Comparison of ENCODE assay signal across 20 mouse cellular contexts in the genomic region with DNA sequence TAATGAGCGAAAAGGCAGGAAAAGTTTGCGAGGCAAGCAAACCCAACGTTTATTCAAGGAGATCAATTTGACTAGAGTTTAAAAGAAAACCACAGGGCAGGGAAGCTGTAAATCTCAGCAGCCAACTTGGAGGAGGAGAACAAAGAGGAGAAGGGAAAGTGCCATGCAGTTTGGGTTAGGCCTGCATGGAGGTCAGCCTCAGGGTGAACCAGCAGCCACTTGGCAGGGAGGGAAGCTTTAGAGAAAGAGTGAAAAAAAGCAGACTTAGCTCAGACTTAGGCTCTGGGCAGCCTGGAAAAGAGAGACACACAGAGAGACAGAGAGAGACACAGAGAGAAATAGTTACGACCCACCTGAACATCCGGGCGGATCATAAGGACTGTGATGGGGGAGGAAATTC. TPM values are rescaled to one million over a fixed set of nuclear protein-coding genes. Genes with fewer than 3 reads are reported as not detected.
A peak's percentile ranks its signal among the peaks of the same experiment; 100 is the strongest.
DNase-seq lines count a peak whose midpoint lies in the region; ATAC-seq and TF ChIP-seq lines count a peak whose summit lies in the region.
"Had no signal": no experiment of that assay in that cellular context is flagged by ENCODE, and none has a peak within 500 bp of the region (broad histone marks: within the 10 kb centered on the region; RNA-seq: fewer than 3 reads in every experiment).

No protein-coding gene starts in this region.

- no peaks in the 10 kb centered on the region for H3K9me3 ChIP-seq in forebrain, embryonic 13.5 days (replicated peaks)
- no peaks in the 10 kb centered on the region for H3K9me3 ChIP-seq in forebrain, embryonic 11.5 days (ENCODE audit: control insufficient read depth, low read length)
- no peaks in the 10 kb centered on the region for H3K9me3 ChIP-seq in intestine, embryonic 14.5 days (ENCODE audit: control insufficient read depth, low read length)
- no peaks in the 10 kb centered on the region for H3K9me3 ChIP-seq in stomach, embryonic 15.5 days
- H3K9me3 ChIP-seq: G1E; hindbrain, embryonic 10.5 days; limb, embryonic 13.5 days; midbrain, embryonic 15.5 days had no signal

- H3K4me2 ChIP-seq in forebrain, embryonic 13.5 days, result no peak overlapping the region
- H3K4me2 ChIP-seq in forebrain, embryonic 11.5 days (ENCODE audit: low read depth, low read length, severe bottlenecking), result no peak overlapping the region
- peak overlapping the region; percentile 6; the same call in 1 of the 2 replicates for H3K4me2 ChIP-seq in intestine, embryonic 14.5 days (ENCODE audit: low read length)
- H3K4me2 ChIP-seq in stomach, embryonic 15.5 days, result 0 out of 2 replicates have a peak overlapping the region, but pooled peaks have one; percentile 13
- H3K4me2 ChIP-seq: limb, embryonic 13.5 days; midbrain, embryonic 15.5 days had no signal

- no peaks in the 10 kb centered on the region for H3K36me3 ChIP-seq in forebrain, embryonic 13.5 days (ENCODE audit: poor library complexity, severe bottlenecking)
- no peaks in the 10 kb centered on the region for H3K36me3 ChIP-seq in forebrain, embryonic 11.5 days (ENCODE audit: control insufficient read depth, insufficient read depth, low read length)
- H3K36me3 ChIP-seq in intestine, embryonic 14.5 days (ENCODE audit: control insufficient read depth, insufficient read depth, low read length), result no peaks in the 10 kb centered on the region
- no peaks in the 10 kb centered on the region for H3K36me3 ChIP-seq in stomach, embryonic 15.5 days
- H3K36me3 ChIP-seq: G1E; hindbrain, embryonic 10.5 days; limb, embryonic 13.5 days; midbrain, embryonic 15.5 days had no signal

- ATAC-seq in forebrain, embryonic 13.5 days, result 0 out of 2 replicates have a peak, but pooled peaks have one; percentile 19
- no peak for ATAC-seq in forebrain, embryonic 11.5 days (replicated peaks; ENCODE audit: low FRiP score)
- no peak for ATAC-seq in intestine, embryonic 14.5 days (replicated peaks; ENCODE audit: low FRiP score, low TSS enrichment, low read depth)
- no peak for ATAC-seq in stomach, embryonic 15.5 days (ENCODE audit: insufficient read depth, low FRiP score, low read depth)
- ATAC-seq: midbrain, embryonic 15.5 days had no signal

- no peak for DNase-seq in forebrain, embryonic 11.5 days (ENCODE audit: low spot score)
- DNase-seq in left cerebral cortex, adult 2 months (ENCODE audit: extremely low spot score in 1 of 2, low spot score in 2 of 2), result no peak
- no peak for DNase-seq in left cerebral cortex, postnatal 10 days (ENCODE audit: extremely low spot score in 1 of 2, low spot score in 2 of 2)
- DNase-seq in intestine, embryonic 14.5 days (ENCODE audit: low spot score), result no peak
- no peak for DNase-seq in frontal cortex, adult 2 months (ENCODE audit: extremely low spot score in 1 of 2, low spot score in 1 of 2)
- DNase-seq in right cerebral cortex, postnatal 36 days (ENCODE audit: low spot score in 2 of 2), result no peak
- DNase-seq: B cell, adult 2 months; cerebellum, adult 11-12 months; cerebellum, postnatal 36 days; forebrain, postnatal 0 days; heart, adult 18-20 months; right cerebral cortex, postnatal 4 days had no signal

- no peak overlapping the region for H3K4me3 ChIP-seq in forebrain, embryonic 13.5 days
- H3K4me3 ChIP-seq in forebrain, embryonic 11.5 days (ENCODE audit: low read depth, low read length), result no peak overlapping the region
- H3K4me3 ChIP-seq in left cerebral cortex, adult 2 months, result no peak overlapping the region
- H3K4me3 ChIP-seq in intestine, embryonic 14.5 days (ENCODE audit: low read depth, low read length), result no peak overlapping the region
- H3K4me3 ChIP-seq in stomach, embryonic 15.5 days (replicated peaks), result no peak overlapping the region
- H3K4me3 ChIP-seq: hindbrain, embryonic 10.5 days; limb, embryonic 13.5 days; midbrain, embryonic 15.5 days had no signal

- intact Hi-C loops in left cerebral cortex, adult 2 months (cut with DNase I), result loop anchor here (10.0 kb wide), 1 partner anchor 106 kb away; a partner anchor contains a TSS
- intact Hi-C loops in left cerebral cortex, postnatal 10 days (cut with DNase I), result no loop called here

- H3K27ac ChIP-seq in forebrain, embryonic 13.5 days, result no peak overlapping the region
- no peak overlapping the region for H3K27ac ChIP-seq in forebrain, embryonic 11.5 days (ENCODE audit: low read depth, low read length)
- H3K27ac ChIP-seq in left cerebral cortex, adult 2 months, result peak overlapping the region; percentile 13; the same call in 1 of the 2 replicates
- H3K27ac ChIP-seq in intestine, embryonic 14.5 days (ENCODE audit: low read depth), result no peak overlapping the region
- H3K27ac ChIP-seq in stomach, embryonic 15.5 days, result no peak overlapping the region; the same call in 1 of the 2 replicates
- H3K27ac ChIP-seq: hindbrain, embryonic 10.5 days; limb, embryonic 13.5 days; liver, embryonic 14.5 days; midbrain, embryonic 15.5 days had no signal

- H3K27me3 ChIP-seq in forebrain, embryonic 13.5 days, result peaks cover 7% of the 10 kb centered on the region; the same call in 1 of the 2 replicates
- H3K27me3 ChIP-seq in forebrain, embryonic 11.5 days (ENCODE audit: control insufficient read depth, insufficient read depth, low read length), result peaks cover 10% of the 10 kb centered on the region
- H3K27me3 ChIP-seq in intestine, embryonic 14.5 days (replicated peaks; ENCODE audit: control insufficient read depth, insufficient read depth, low read length), result 0 out of 2 replicates have a peak, but pooled peaks cover 8% of the 10 kb centered on the region
- H3K27me3 ChIP-seq in stomach, embryonic 15.5 days (replicated peaks), result no peaks in the 10 kb centered on the region

- H3K4me1 ChIP-seq in forebrain, embryonic 13.5 days, result no peaks in the 10 kb centered on the region
- H3K4me1 ChIP-seq in forebrain, embryonic 11.5 days (replicated peaks; ENCODE audit: control insufficient read depth, insufficient read depth, low read length), result no peaks in the 10 kb centered on the region
- H3K4me1 ChIP-seq in intestine, embryonic 14.5 days (replicated peaks; ENCODE audit: control insufficient read depth, insufficient read depth, low read length), result 0 out of 2 replicates have a peak, but pooled peaks cover 5% of the 10 kb centered on the region
- no peaks in the 10 kb centered on the region for H3K4me1 ChIP-seq in stomach, embryonic 15.5 days
- H3K4me1 ChIP-seq: hindbrain, embryonic 10.5 days; midbrain, embryonic 15.5 days had no signal

- H3K9ac ChIP-seq in forebrain, embryonic 13.5 days, result no peak overlapping the region
- H3K9ac ChIP-seq in forebrain, embryonic 11.5 days (ENCODE audit: low read length), result no peak overlapping the region
- H3K9ac ChIP-seq in intestine, embryonic 14.5 days (ENCODE audit: low read length), result no peak overlapping the region
- H3K9ac ChIP-seq in stomach, embryonic 15.5 days, result no peak overlapping the region
- H3K9ac ChIP-seq: forebrain, postnatal 0 days; limb, embryonic 13.5 days; liver, embryonic 14.5 days; midbrain, embryonic 15.5 days had no signal

- WGBS in forebrain, embryonic 13.5 days, result 69% methylated on average over 6 of the region's 6 CpGs
- 75% methylated on average over 6 of the region's 6 CpGs for WGBS in forebrain, embryonic 11.5 days
- 34% methylated on average over 6 of the region's 6 CpGs for WGBS in intestine, embryonic 14.5 days
- 47% methylated on average over 6 of the region's 6 CpGs for WGBS in stomach, embryonic 15.5 days

- TF ChIP-seq CTCF in left cerebral cortex, adult 2 months (IDR thresholded peaks at IDR 0.05), result no peak

RNA-seq across cellular contexts. Expression of a gene that starts 35.4 kb away (rescaled TPM):
- polyA plus RNA-seq in forebrain, embryonic 13.5 days (2015; fragmentation: Nextera tagmentation; extraction: Ambion mirVana), result 1.0 and 1.4 TPM in 2 replicates
- polyA plus RNA-seq in forebrain, embryonic 11.5 days (2014; fragmentation: Nextera tagmentation; extraction: Ambion mirVana), result 7.2 and 7.5 TPM in 2 replicates
- 1 to 10 TPM; 2.4 to 3.5 TPM for total RNA-seq in left cerebral cortex, adult 2 months (2021)
- 1 to 10 TPM; 3.1 to 3.5 TPM for total RNA-seq in left cerebral cortex, postnatal 10 days (2021)
- 4.7 and 5.2 TPM in 2 replicates for polyA plus RNA-seq in intestine, embryonic 14.5 days (2014; fragmentation: Nextera tagmentation; extraction: Ambion mirVana)
- polyA plus RNA-seq in stomach, embryonic 15.5 days (2015; fragmentation: Nextera tagmentation; extraction: Ambion mirVana), result 12.7 and 14.9 TPM in 2 replicates
- polyA plus RNA-seq in frontal cortex, adult 2 months (2012; rRNA removed), result 1.6 TPM in 2 replicates
- total RNA-seq: G1E; megakaryocyte, adult 5-6 weeks had no signal
- polyA plus RNA-seq: G1E had no signal

Comparison
In these comparisons a context has a peak if more than half of its experiments do, and no peak if none do; other contexts are left out.
1. H3K4me2 ChIP-seq: peak in intestine, embryonic 14.5 days (single experiment) and stomach, embryonic 15.5 days (single experiment); none in forebrain, embryonic 13.5 days (single experiment) and forebrain, embryonic 11.5 days (single experiment).